Mouse (Mus musculus) heart, embryonic 16.5 days (tissue): ENCODE measurements around the gene Dnajb6. TPM values are rescaled to one million over a fixed set of nuclear protein-coding genes. Genes with fewer than 3 reads are reported as not detected.

Experiments
- ATAC-seq: fragments of 200-750 bp; cut with Nextera tagmentation; replicated peaks from 2 replicates; pipeline ENCODE4 v1.8.0; 2017; ENCODE audit warnings: moderate number of reproducible peaks; ENCODE audit not compliant: insufficient read depth, low FRiP score; ENCODE audit errors: extremely low read depth
- H3K27ac ChIP-seq: fragments of 300-500 bp; sonication (generic); 2 replicates; pipeline ENCODE4 v1.5.1; 2014; ENCODE audit warnings: mild to moderate bottlenecking, low read length, control low read depth, moderate library complexity
- H3K27me3 ChIP-seq: fragments of 300-500 bp; sonication (generic); 2 replicates; pipeline ENCODE4 v1.6.1; 2014; ENCODE audit warnings: low read length, mixed read lengths; ENCODE audit not compliant: control insufficient read depth, insufficient read depth
- H3K36me3 ChIP-seq: fragments of 300-500 bp; sonication (generic); 2 replicates; pipeline ENCODE4 v1.6.1; 2014; ENCODE audit not compliant: control insufficient read depth, insufficient read depth
- H3K4me1 ChIP-seq: fragments of 300-500 bp; sonication (generic); 2 replicates; pipeline ENCODE4 v1.6.1; 2014; ENCODE audit warnings: low read length, mixed read lengths; ENCODE audit not compliant: control insufficient read depth, insufficient read depth
- H3K4me2 ChIP-seq: fragments of 300-500 bp; sonication (generic); 2 replicates; pipeline ENCODE4 v1.6.1; 2014; ENCODE audit warnings: low read depth, mild to moderate bottlenecking, control low read depth, low read length
- H3K4me3 ChIP-seq: fragments of 300-500 bp; sonication (generic); 2 replicates; pipeline ENCODE4 v1.5.1; 2014; ENCODE audit warnings: mild to moderate bottlenecking, control low read depth, low read length
- H3K9ac ChIP-seq: fragments of 300-500 bp; sonication (generic); 2 replicates; pipeline ENCODE4 v1.6.1; 2014; ENCODE audit warnings: low read length, control low read depth
- H3K9me3 ChIP-seq: fragments of 300-500 bp; sonication (generic); replicated peaks from 2 replicates; pipeline ENCODE4 v1.6.1; 2016; ENCODE audit warnings: low read length; ENCODE audit not compliant: control insufficient read depth
- WGBS: fragments of 180-500 bp; shearing (Covaris S2); extraction: QIAGEN DNeasy Blood & Tissue Kit; methylation state at CpG from one replicate; pipeline ENCODE4 v1.1.7; 2014; 5-methylcytosine and 5-hydroxymethylcytosine counted together
- polyA plus RNA-seq: library from polyadenylated mRNA; unstranded; fragments of >200 nt; fragmentation: Nextera tagmentation; extraction: Ambion mirVana; gene quantifications from 2 replicates; pipeline ENCODE4 v1.2.1, GENCODE M21; 2015

The Dnajb6 gene
- polyA plus RNA-seq, 1 experiment from 2014 or later = 96.2 TPM

DNA sequence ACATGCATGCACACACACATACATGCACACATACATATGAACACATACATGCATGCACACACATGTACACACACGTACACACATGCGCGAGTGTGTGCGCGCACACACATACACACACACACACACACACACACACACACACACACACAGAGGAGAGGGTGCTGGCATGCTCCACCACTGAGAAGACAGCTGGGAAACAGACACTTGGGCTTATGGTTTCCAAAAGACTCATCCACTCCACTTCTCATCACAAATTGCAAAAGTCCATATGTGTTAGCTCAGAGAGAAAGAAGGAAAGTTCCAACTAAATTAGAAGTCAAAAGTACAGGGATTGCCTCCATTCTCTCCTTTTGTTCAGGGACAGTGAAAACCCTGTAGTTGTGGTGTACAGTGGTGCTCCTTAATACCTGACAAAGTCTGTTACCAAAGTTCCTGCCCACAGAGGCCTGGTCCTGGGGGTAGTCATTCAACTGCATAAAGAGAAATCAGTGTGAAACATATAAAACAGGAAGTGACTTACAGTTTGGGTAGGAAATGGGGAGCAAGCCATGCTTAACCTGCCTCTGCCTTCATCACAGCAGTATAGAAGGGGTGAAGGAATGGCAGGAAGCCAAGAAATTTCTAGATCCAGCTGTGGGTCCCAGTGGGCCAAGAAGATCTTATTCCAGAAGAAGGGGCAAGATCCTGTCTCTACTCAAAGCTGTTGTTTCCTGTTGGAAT is 81.2 kb downstream of the Dnajb6 start:
- Histone ChIP-seq H3K9me3 (0 out of 2 replicates have a peak, but pooled peaks cover 4% of the 10 kb centered on the region), H3K4me1 (no peaks in the 10 kb centered on the region), H3K4me3 (no peak overlapping the region), H3K4me2 (no peak overlapping the region), H3K9ac (no peak overlapping the region), H3K36me3 (no peaks in the 10 kb centered on the region), H3K27ac (no peak overlapping the region), H3K27me3 (no peaks in the 10 kb centered on the region)
- ATAC-seq = no peak
- WGBS = 96% methylated on average over 5 of the region's 5 CpGs

DNA sequence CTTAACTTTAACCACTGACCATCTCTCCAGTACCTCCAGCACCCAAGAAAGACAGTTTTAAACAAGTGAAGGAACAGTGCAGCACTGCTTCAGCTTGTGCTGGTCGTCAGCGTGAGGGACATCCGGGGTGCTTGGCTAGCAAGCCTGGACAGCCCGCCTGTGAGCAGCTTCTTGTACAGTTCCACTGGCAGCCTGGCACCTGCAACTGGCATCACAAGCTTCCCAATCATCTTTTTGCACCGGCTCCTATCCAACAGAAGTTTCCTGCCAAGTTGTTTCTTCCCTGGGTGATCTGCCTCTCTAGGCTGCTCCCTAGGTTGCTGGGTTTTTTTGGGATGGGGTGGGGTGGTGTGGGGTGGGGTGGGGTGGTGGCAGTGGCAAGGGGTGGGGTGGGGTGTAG is 81.9 kb downstream of the Dnajb6 start:
- Histone ChIP-seq H3K4me1 (no peaks in the 10 kb centered on the region), H3K4me3 (no peak overlapping the region), H3K4me2 (no peak overlapping the region), H3K27ac (no peak overlapping the region), H3K9me3 (0 out of 2 replicates have a peak, but pooled peaks cover 4% of the 10 kb centered on the region), H3K27me3 (no peaks in the 10 kb centered on the region), H3K36me3 (no peaks in the 10 kb centered on the region), H3K9ac (no peak overlapping the region)
- 80% methylated on average over 5 of the region's 5 CpGs for WGBS
- no peak for ATAC-seq

DNA sequence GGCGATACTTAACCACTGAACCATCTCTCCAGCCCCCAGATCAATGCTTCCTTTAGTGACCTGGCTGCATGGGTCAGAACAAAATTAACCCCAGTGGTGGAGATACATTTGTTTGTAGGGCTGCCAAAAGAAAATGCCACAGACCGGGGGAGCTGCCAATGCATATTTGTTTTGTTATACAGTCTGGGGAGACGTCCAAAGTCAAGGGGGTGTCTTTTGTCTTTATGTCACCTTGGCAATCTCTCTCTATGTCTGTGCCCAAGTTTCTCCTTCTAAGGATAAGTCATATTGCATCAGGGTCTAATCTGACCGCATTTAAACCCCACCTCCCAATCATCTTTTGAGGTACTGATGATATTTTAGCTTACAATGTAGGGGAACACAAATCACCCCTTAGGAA is 82.8 kb downstream of the Dnajb6 start:
- 0 out of 2 replicates have a peak, but pooled peaks cover 4% of the 10 kb centered on the region for H3K9me3 ChIP-seq
- H3K4me2 ChIP-seq = no peak overlapping the region
- WGBS = 66% methylated on average over 4 of the region's 4 CpGs
- H3K36me3 ChIP-seq = no peaks in the 10 kb centered on the region
- H3K4me1 ChIP-seq = no peaks in the 10 kb centered on the region
- no peak overlapping the region for H3K27ac ChIP-seq
- H3K27me3 ChIP-seq = no peaks in the 10 kb centered on the region
- no peak overlapping the region for H3K4me3 ChIP-seq
- no peak overlapping the region for H3K9ac ChIP-seq
- no peak for ATAC-seq

DNA sequence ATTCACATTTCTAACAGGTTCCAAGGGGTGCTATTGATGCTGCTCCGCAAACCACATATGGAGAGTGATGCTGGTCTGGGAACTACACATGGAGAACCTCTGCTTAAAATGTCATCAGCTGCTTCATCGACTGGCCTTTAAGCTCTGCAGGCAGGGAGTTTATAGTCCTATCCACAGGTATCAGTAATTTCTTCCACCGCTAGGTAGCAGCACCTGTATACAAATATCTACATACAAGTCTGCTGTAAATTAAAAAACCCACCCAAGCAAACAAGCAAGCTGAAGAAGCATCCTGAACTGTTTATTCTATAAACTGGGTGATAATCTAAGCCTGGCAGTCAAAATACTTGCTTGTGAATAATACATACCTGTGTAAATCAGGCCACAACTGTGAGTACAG is 89.3 kb downstream of the Dnajb6 start:
- 37% methylated on average over 3 of the region's 3 CpGs for WGBS
- H3K9ac ChIP-seq = no peak overlapping the region
- H3K27me3 ChIP-seq = no peaks in the 10 kb centered on the region
- H3K4me3 ChIP-seq = no peak overlapping the region
- no peak overlapping the region for H3K27ac ChIP-seq
- peaks cover 8% of the 10 kb centered on the region; the same call in 1 of the 2 replicates for H3K4me1 ChIP-seq
- ATAC-seq = peak; percentile 58; the same call in 1 of the 2 replicates
- H3K36me3 ChIP-seq = no peaks in the 10 kb centered on the region
- no peaks in the 10 kb centered on the region for H3K9me3 ChIP-seq
- no peak overlapping the region for H3K4me2 ChIP-seq

DNA sequence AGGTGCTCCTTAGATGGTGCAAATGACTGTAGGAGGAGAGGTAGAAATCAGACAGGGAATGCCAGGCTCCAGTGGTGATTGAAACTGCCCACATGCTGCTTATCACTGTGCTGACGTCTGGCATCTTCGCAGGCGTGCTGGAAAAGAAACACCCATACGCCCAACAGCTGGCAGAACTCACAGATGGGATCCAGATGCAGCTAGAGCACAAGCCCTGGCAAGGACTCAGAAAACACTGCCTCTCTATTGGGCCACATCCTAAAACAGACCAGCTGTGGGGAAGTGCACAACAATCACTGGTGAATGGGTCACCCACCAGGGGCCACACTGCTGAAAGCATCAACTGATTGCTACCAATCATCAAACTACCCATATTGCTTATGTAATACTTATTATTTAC is 91.3 kb downstream of the Dnajb6 start:
- H3K27ac ChIP-seq = no peak overlapping the region
- 32% methylated on average over 4 of the region's 4 CpGs for WGBS

DNA sequence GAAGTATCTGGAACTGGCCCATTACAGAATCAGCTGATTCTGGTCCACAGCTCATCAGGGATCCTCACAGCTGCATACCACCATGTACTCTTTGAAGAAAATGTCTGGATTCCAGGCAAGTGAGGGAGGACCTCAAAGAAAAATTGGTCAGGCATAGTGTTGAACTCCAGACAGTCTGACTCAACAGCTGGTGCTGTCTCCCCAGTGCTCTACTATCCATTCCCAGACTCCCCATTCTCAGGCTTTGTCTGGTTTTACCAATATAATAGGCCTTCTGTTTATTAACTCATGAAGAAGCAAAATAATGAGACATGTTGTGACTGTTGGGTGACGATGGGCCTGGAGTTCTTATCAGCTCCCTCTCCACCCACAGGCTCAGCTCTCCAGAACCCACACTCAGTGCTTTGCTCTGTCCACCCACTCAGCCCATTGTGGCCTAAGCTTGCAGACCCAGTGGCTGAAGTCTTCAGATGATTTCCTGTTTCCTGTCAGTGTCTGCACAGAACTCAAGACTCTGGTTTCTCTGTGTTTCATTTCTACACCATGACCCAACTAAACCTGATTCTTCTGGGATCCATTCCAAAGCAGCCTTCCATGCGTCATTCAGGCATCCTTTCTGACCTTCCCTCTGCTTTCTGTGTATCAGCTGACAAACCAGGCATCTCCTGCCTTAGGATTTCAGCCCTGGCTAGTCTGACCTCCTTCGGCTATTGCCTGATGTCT is 107.1 kb downstream of the Dnajb6 start:
- Histone ChIP-seq H3K27ac (peak overlapping the region; percentile 41; the same call in 1 of the 2 replicates), H3K4me3 (no peak overlapping the region), H3K4me2 (no peak overlapping the region), H3K9ac (no peak overlapping the region), H3K9me3 (no peaks in the 10 kb centered on the region), H3K36me3 (no peaks in the 10 kb centered on the region), H3K4me1 (peaks cover 3% of the 10 kb centered on the region; the same call in 1 of the 2 replicates), H3K27me3 (no peaks in the 10 kb centered on the region)
- 23% methylated on average over 3 of the region's 3 CpGs for WGBS
- peak; percentile 72 for ATAC-seq

More for the DNA sequence above, 91.3 kb downstream of the Dnajb6 start:
- H3K36me3 ChIP-seq = no peaks in the 10 kb centered on the region
- ATAC-seq = peak; percentile 41; the same call in 1 of the 2 replicates
- H3K27me3 ChIP-seq = no peaks in the 10 kb centered on the region
- no peak overlapping the region for H3K9ac ChIP-seq
- H3K4me1 ChIP-seq = peaks cover 8% of the 10 kb centered on the region; the same call in 1 of the 2 replicates
- no peaks in the 10 kb centered on the region for H3K9me3 ChIP-seq
- no peak overlapping the region for H3K4me3 ChIP-seq
- H3K4me2 ChIP-seq = no peak overlapping the region

DNA sequence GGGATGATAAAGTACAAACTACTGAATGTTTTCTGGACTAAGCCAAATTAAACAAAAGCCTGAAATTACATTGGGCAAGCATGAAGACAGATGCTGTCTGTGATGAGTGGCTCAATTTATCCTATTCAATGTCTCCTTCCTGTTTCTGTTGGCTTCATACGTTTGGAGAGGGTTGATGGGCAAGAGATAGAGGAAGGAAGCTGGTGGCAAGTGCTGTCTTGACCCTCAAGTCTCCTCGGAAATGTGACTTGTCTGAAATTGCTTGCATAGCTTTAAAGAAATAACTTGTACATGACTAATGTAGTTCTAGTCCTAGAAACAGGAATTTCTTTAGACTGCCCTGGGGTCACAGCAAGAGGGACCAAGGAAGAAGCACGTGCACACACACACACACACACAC is 109.5 kb downstream of the Dnajb6 start:
- Histone ChIP-seq H3K4me1 (peaks cover 3% of the 10 kb centered on the region; the same call in 1 of the 2 replicates), H3K4me2 (no peak overlapping the region), H3K36me3 (no peaks in the 10 kb centered on the region), H3K9me3 (no peaks in the 10 kb centered on the region), H3K27ac (no peak overlapping the region), H3K9ac (no peak overlapping the region), H3K4me3 (no peak overlapping the region), H3K27me3 (no peaks in the 10 kb centered on the region)
- 52% methylated on average over 3 of the region's 3 CpGs for WGBS
- ATAC-seq = no peak

DNA sequence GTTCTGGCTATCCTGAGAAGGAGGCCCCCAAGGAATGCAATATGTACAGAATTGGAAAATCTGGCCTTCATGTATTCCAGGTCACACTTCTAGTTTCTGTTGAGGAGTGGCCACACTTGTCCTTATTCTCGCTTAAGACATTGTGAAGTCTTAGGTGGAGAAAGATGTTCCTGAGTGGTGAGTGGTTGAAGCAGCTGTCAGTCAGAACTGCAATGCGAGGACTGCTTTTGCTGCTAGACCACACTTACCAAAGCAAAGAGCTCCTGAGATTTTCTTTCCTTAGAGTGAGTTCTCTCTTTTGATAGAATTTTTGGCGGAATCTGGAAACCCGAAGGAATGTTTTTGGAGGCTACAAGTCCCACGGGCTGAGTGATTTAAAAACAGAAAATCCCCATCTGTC is 112.0 kb downstream of the Dnajb6 start:
- peaks cover 2% of the 10 kb centered on the region; the same call in 1 of the 2 replicates for H3K4me1 ChIP-seq
- H3K27me3 ChIP-seq = no peaks in the 10 kb centered on the region
- H3K27ac ChIP-seq = no peak overlapping the region
- no peaks in the 10 kb centered on the region for H3K9me3 ChIP-seq
- WGBS = 70% methylated on average over 5 of the region's 5 CpGs
- H3K4me2 ChIP-seq = no peak overlapping the region
- H3K4me3 ChIP-seq = no peak overlapping the region
- H3K9ac ChIP-seq = no peak overlapping the region
- ATAC-seq = no peak
- no peaks in the 10 kb centered on the region for H3K36me3 ChIP-seq

DNA sequence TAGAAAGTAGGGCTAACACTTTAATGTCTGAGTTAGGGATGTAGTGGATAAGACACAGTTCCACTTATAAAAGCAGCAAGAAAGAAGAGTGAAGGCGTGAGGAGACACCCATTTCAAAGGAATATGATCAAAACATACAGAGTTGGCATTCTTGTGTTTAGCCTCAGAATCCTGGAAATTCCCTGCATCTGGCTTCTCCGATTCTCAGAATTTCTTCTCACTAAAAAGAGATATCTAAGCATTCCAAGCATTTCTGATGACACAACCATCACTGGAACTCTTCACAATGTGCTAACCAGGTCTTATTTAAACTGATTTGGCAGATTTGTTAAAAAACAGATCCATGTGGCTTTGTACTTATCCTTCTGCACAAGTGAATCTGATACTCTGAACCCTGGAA is 112.6 kb downstream of the Dnajb6 start:
- no peaks in the 10 kb centered on the region for H3K9me3 ChIP-seq
- no peak overlapping the region for H3K27ac ChIP-seq
- WGBS = 64% methylated on average over 2 of the region's 2 CpGs
- no peaks in the 10 kb centered on the region for H3K36me3 ChIP-seq
- H3K4me2 ChIP-seq = no peak overlapping the region
- no peak overlapping the region for H3K4me3 ChIP-seq
- no peak for ATAC-seq
- no peaks in the 10 kb centered on the region for H3K4me1 ChIP-seq
- H3K27me3 ChIP-seq = no peaks in the 10 kb centered on the region
- H3K9ac ChIP-seq = no peak overlapping the region
